Mouse (Mus musculus) small intestine, adult 2 months (tissue): Measurements from ENCODE around the gene Agrn.

Experiments
- CTCF ChIP-seq: fragments of 200-500 bp; IDR thresholded peaks from 2 replicates; pipeline ENCODE4 v1.5.1; 2012; ENCODE audit warnings: low read depth, mild to moderate bottlenecking, control low read depth, inconsistent platforms, low read length, moderate library complexity, mixed read lengths; ENCODE audit not compliant: insufficient replicate concordance, insufficient read length; ENCODE audit errors: extremely low read depth
- POLR2A ChIP-seq: fragments of 200-500 bp; IDR thresholded peaks from 2 replicates; pipeline ENCODE4 v1.6.1; 2012; ENCODE audit warnings: low read depth, mild to moderate bottlenecking, control low read depth, inconsistent platforms, low read length, moderate library complexity

- TF ChIP-seq POLR2A (no peak), CTCF (no peak)
These were observed 11.8 kb downstream of the Agrn start for GRCm38 (mm10) chr4:156185456-156185949.
